Mouse (Mus musculus) small intestine, adult 10 weeks (tissue): ENCODE measurements around the gene Iqcd. TPM values are rescaled to one million over a fixed set of nuclear protein-coding genes. Genes with fewer than 3 reads are reported as not detected.

Experiments
- polyA plus RNA-seq: library from polyadenylated mRNA; stranded (reverse); fragments of 350-450 nt; fragmentation: Illumina TruSeq; extraction: RNeasy Lipid Tissue Mini Kit (QIAGEN cat#74804); gene quantifications from one replicate; pipeline ENCODE4 v1.2.3, GENCODE M21; 2014; ENCODE audit warnings: low replicate concordance

Iqcd gene
- polyA plus RNA-seq: not detected

GRCm38 (mm10) chr5:120588569-120589094 lies at the start of gene Iqcd, which contains the start of gene Tpcn1:
Gene Iqcd, plus strand, starts transcription at chr5:120589016.
Gene Tpcn1, minus strand, starts transcription at chr5:120588673.

GRCm38 (mm10) chr5:120612442-120612821 lies 23.6 kb downstream of the Iqcd start, which contains the start of the genes Rita1 and Ddx54:
Gene Rita1, minus strand, starts transcription at chr5:120612589.
Gene Ddx54, plus strand, starts transcription at chr5:120612739.

DNA sequence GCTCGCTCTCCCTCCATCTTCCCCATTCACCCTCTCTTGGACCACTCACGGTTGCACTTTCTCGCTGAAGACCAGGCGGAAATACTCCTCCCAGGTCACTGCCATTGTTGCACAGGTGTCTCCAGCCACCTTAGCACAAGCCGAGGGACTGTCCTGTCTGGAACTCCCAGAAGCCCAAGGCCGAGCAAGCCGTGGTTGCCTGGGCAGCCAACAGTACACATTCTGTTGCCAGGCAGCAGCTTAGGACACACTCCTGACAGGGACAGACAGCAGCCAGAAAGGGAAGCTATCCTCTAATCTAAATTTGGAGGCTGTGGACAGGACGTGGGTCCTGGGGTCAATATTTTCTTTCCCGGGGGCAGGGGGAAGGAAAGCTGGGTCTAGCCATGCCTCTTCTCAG lies 45.3 kb downstream of the Iqcd start, which contains the start of gene Cfap73:
Cfap73 (minus strand) TSS at position 105 of the 400 bp plus-strand sequence.

GRCm38 (mm10) chr5:120648569-120649373 lies 60.0 kb downstream of the Iqcd start, which contains the start of gene Rasal1:
Gene Rasal1, plus strand, starts transcription at chr5:120648812.

Other genes starting within 250 kb of the Iqcd start
- not detected for gene Lhx5, start 157.3 kb upstream of the Iqcd start, polyA plus RNA-seq
- gene Sdsl, start 116.2 kb upstream of the Iqcd start, polyA plus RNA-seq: not detected
- gene Sds, start 112.5 kb upstream of the Iqcd start, polyA plus RNA-seq: not detected
- gene Plbd2, start 85.4 kb upstream of the Iqcd start, polyA plus RNA-seq: not detected
- 0.15 TPM for gene Slc8b1, start 77.8 kb upstream of the Iqcd start, polyA plus RNA-seq
- gene Tpcn1, start 343 bp upstream of the Iqcd start, polyA plus RNA-seq: 3.6 TPM
- not detected for gene Rita1, start 23.6 kb downstream of the Iqcd start, polyA plus RNA-seq
- gene Ddx54, start 23.7 kb downstream of the Iqcd start, polyA plus RNA-seq: 0.15 TPM
- not detected for gene Cfap73, start 45.2 kb downstream of the Iqcd start, polyA plus RNA-seq
- not detected for gene Rasal1, start 59.8 kb downstream of the Iqcd start, polyA plus RNA-seq
- gene Dtx1, start 122.9 kb downstream of the Iqcd start, polyA plus RNA-seq: 0.22 TPM
- gene Oas2, start 160.8 kb downstream of the Iqcd start, polyA plus RNA-seq: 1.4 TPM
- gene Oas3, start 188.6 kb downstream of the Iqcd start, polyA plus RNA-seq: 9.9 TPM
- 0.30 TPM for gene Oas1e, start 206.5 kb downstream of the Iqcd start, polyA plus RNA-seq
- 0.48 TPM for gene Oas1c, start 223.5 kb downstream of the Iqcd start, polyA plus RNA-seq